Mouse (Mus musculus): ENCODE data around the gene Pih1d1. TPM values are rescaled to one million over a fixed set of nuclear protein-coding genes. Genes with fewer than 3 reads are reported as not detected.

The Pih1d1 gene
- polyA plus RNA-seq, 1 experiment from 2014 or later: 94.4 TPM

- under 1% methylated on average over 48 of the region's 48 CpGs for WGBS
- H3K4me1 ChIP-seq (replicated peaks): peaks cover 41% of the 10 kb centered on the region
- peak within 1 kb of the TSS; percentile 96 for H3K4me2 ChIP-seq
- no peaks in the 10 kb centered on the region for H3K9me3 ChIP-seq
- peaks cover 27% of the 10 kb centered on the region for H3K36me3 ChIP-seq
- peak within 1 kb of the TSS; percentile 92 for H3K4me3 ChIP-seq
- peak; percentile 94 for ATAC-seq (ENCODE audit: low FRiP score)
- peak within 1 kb of the TSS; percentile 99 for H3K9ac ChIP-seq
- H3K27me3 ChIP-seq: 0 out of 2 replicates have a peak, but pooled peaks cover 1% of the 10 kb centered on the region
- peak within 1 kb of the TSS; percentile 95 for H3K27ac ChIP-seq
These were observed 25.4 kb upstream of the Pih1d1 start, which contains the start of gene Rpl13a for GRCm38 (mm10) chr7:45128624-45129246. Gene Rpl13a, minus strand, starts transcription at chr7:45128761.

GRCm38 (mm10) chr7:45129318-45129717 lies 24.8 kb upstream of the Pih1d1 start:
- peak overlapping the region; percentile 92 for H3K4me3 ChIP-seq
- H3K9me3 ChIP-seq: no peaks in the 10 kb centered on the region
- H3K4me1 ChIP-seq (replicated peaks): peaks cover 41% of the 10 kb centered on the region
- ATAC-seq (ENCODE audit: low FRiP score): no peak
- H3K36me3 ChIP-seq: peaks cover 27% of the 10 kb centered on the region
- H3K27me3 ChIP-seq: 0 out of 2 replicates have a peak, but pooled peaks cover 2% of the 10 kb centered on the region
- peak overlapping the region; percentile 95 for H3K27ac ChIP-seq
- under 1% methylated on average over 17 of the region's 17 CpGs for WGBS
- H3K4me2 ChIP-seq: peak overlapping the region; percentile 61
- peak overlapping the region; percentile 68 for H3K9ac ChIP-seq

GRCm38 (mm10) chr7:45129776-45130512 lies 24.2 kb upstream of the Pih1d1 start:
- Histone ChIP-seq H3K36me3 (peaks cover 26% of the 10 kb centered on the region), H3K9me3 (no peaks in the 10 kb centered on the region), H3K9ac (peak overlapping the region; percentile 68), H3K27ac (peak overlapping the region; percentile 95), H3K4me1 (replicated peaks) (peaks cover 36% of the 10 kb centered on the region), H3K4me2 (peak overlapping the region; percentile 61), H3K27me3 (peaks cover 9% of the 10 kb centered on the region; the same call in 1 of the 2 replicates), H3K4me3 (peak overlapping the region; percentile 92)
- no peak for ATAC-seq (ENCODE audit: low FRiP score)
- WGBS: 52% methylated on average over 15 of the region's 15 CpGs

GRCm38 (mm10) chr7:45131850-45132249 lies 22.3 kb upstream of the Pih1d1 start:
- Histone ChIP-seq H3K27ac (no peak overlapping the region), H3K4me3 (no peak overlapping the region), H3K27me3 (peaks cover 23% of the 10 kb centered on the region), H3K9ac (no peak overlapping the region), H3K4me1 (replicated peaks) (peaks cover 31% of the 10 kb centered on the region), H3K4me2 (no peak overlapping the region), H3K9me3 (no peaks in the 10 kb centered on the region), H3K36me3 (peaks cover 7% of the 10 kb centered on the region)
- WGBS: 76% methylated on average over 11 of the region's 11 CpGs
- no peak for ATAC-seq (ENCODE audit: low FRiP score)

GRCm38 (mm10) chr7:45133446-45134159 lies 20.5 kb upstream of the Pih1d1 start:
- H3K4me1 ChIP-seq (replicated peaks): peaks cover 22% of the 10 kb centered on the region
- H3K4me3 ChIP-seq: no peak overlapping the region
- no peak overlapping the region for H3K27ac ChIP-seq
- WGBS: 81% methylated on average over 8 of the region's 8 CpGs
- no peak overlapping the region for H3K9ac ChIP-seq
- no peak overlapping the region for H3K4me2 ChIP-seq
- H3K36me3 ChIP-seq: no peaks in the 10 kb centered on the region
- no peak for ATAC-seq (ENCODE audit: low FRiP score)
- H3K9me3 ChIP-seq: no peaks in the 10 kb centered on the region
- H3K27me3 ChIP-seq: peaks cover 35% of the 10 kb centered on the region

GRCm38 (mm10) chr7:45134544-45135026 lies 19.5 kb upstream of the Pih1d1 start:
- Histone ChIP-seq H3K4me1 (replicated peaks) (peaks cover 18% of the 10 kb centered on the region), H3K36me3 (no peaks in the 10 kb centered on the region), H3K9ac (no peak overlapping the region), H3K9me3 (no peaks in the 10 kb centered on the region), H3K27ac (no peak overlapping the region), H3K4me3 (no peak overlapping the region), H3K4me2 (no peak overlapping the region), H3K27me3 (peaks cover 35% of the 10 kb centered on the region)
- WGBS: 10% methylated on average over 12 of the region's 12 CpGs
- no peak for ATAC-seq (ENCODE audit: low FRiP score)

- no peaks in the 10 kb centered on the region for H3K9me3 ChIP-seq
- H3K27me3 ChIP-seq: peaks cover 35% of the 10 kb centered on the region
- 76% methylated on average over 3 of the region's 3 CpGs for WGBS
- no peak overlapping the region for H3K27ac ChIP-seq
- no peaks in the 10 kb centered on the region for H3K36me3 ChIP-seq
- peak overlapping the region; percentile 62; the same call in 1 of the 2 replicates for H3K9ac ChIP-seq
- peak overlapping the region; percentile 39; the same call in 1 of the 2 replicates for H3K4me3 ChIP-seq
- H3K4me1 ChIP-seq (replicated peaks): peaks cover 12% of the 10 kb centered on the region
- H3K4me2 ChIP-seq: peak overlapping the region; percentile 58; the same call in 1 of the 2 replicates
- ATAC-seq (ENCODE audit: low FRiP score): no peak
These were observed 18.7 kb upstream of the Pih1d1 start for GRCm38 (mm10) chr7:45135370-45135769.

GRCm38 (mm10) chr7:45135993-45136567 lies 18.0 kb upstream of the Pih1d1 start, which contains the start of the genes Gm45713 and Flt3l:
Gene Gm45713, minus strand, starts transcription at chr7:45136231.
Gene Flt3l, minus strand, starts transcription at chr7:45136432.
- Histone ChIP-seq H3K9ac (peak within 1 kb of the TSS; percentile 62), H3K9me3 (no peaks in the 10 kb centered on the region), H3K4me3 (peak within 1 kb of the TSS; percentile 39), H3K36me3 (no peaks in the 10 kb centered on the region), H3K4me1 (replicated peaks) (peaks cover 12% of the 10 kb centered on the region), H3K27me3 (peaks cover 35% of the 10 kb centered on the region), H3K27ac (no peak within 1 kb of the TSS), H3K4me2 (peak within 1 kb of the TSS; percentile 58)
- peak; percentile 78 for ATAC-seq (ENCODE audit: low FRiP score)
- WGBS: 3% methylated on average over 28 of the region's 29 CpGs

GRCm38 (mm10) chr7:45137171-45138006 lies 16.7 kb upstream of the Pih1d1 start:
- H3K4me3 ChIP-seq: no peak overlapping the region
- H3K9ac ChIP-seq: no peak overlapping the region
- H3K4me2 ChIP-seq: no peak overlapping the region
- WGBS: 89% methylated on average over 12 of the region's 12 CpGs
- peaks cover 35% of the 10 kb centered on the region for H3K27me3 ChIP-seq
- H3K27ac ChIP-seq: no peak overlapping the region
- H3K36me3 ChIP-seq: 0 out of 2 replicates have a peak, but pooled peaks cover under 1% of the 10 kb centered on the region
- no peaks in the 10 kb centered on the region for H3K9me3 ChIP-seq
- ATAC-seq (ENCODE audit: low FRiP score): no peak
- H3K4me1 ChIP-seq (replicated peaks): peaks cover 12% of the 10 kb centered on the region

- no peak overlapping the region for H3K4me3 ChIP-seq
- H3K9ac ChIP-seq: no peak overlapping the region
- ATAC-seq (ENCODE audit: low FRiP score): no peak
- 84% methylated on average over 1 of the region's 1 CpGs for WGBS
- H3K27me3 ChIP-seq: peaks cover 35% of the 10 kb centered on the region
- no peak overlapping the region for H3K27ac ChIP-seq
- no peak overlapping the region for H3K4me2 ChIP-seq
- peaks cover 10% of the 10 kb centered on the region for H3K36me3 ChIP-seq
- no peaks in the 10 kb centered on the region for H3K9me3 ChIP-seq
- H3K4me1 ChIP-seq (replicated peaks): peaks cover 12% of the 10 kb centered on the region
These were observed 15.7 kb upstream of the Pih1d1 start for GRCm38 (mm10) chr7:45138403-45138802.
